Mouse (Mus musculus) liver, postnatal 0 days (tissue): Measurements from ENCODE around the gene Gadd45b. TPM values are rescaled to one million over a fixed set of nuclear protein-coding genes. Genes with fewer than 3 reads are reported as not detected.

Experiments used
- ATAC-seq: fragments of 200-750 bp; cut with Nextera tagmentation; 2 replicates; pipeline ENCODE4 v1.8.0; 2017; ENCODE audit warnings: mild to moderate bottlenecking, moderate library complexity
- DNase-seq: peaks from one replicate; pipeline ENCODE4 v3.0.0-alpha.2; 2016
- H3K27ac ChIP-seq: fragments of 300-500 bp; sonication (generic); 2 replicates; pipeline ENCODE4 v1.5.1; 2014; ENCODE audit warnings: antibody characterized with exemption, moderate library complexity, mild to moderate bottlenecking, low read depth
- H3K27me3 ChIP-seq: fragments of 300-500 bp; sonication (generic); 2 replicates; pipeline ENCODE4 v1.6.1; 2014; ENCODE audit warnings: low read length, control low read depth, mixed read lengths; ENCODE audit not compliant: insufficient read depth
- H3K36me3 ChIP-seq: fragments of 300-500 bp; sonication (generic); replicated peaks from 2 replicates; pipeline ENCODE4 v1.6.1; 2014; ENCODE audit warnings: mild to moderate bottlenecking, control low read depth, low read length, moderate library complexity, mixed read lengths; ENCODE audit not compliant: insufficient read depth
- H3K4me1 ChIP-seq: fragments of 300-500 bp; sonication (generic); 2 replicates; pipeline ENCODE4 v1.6.1; 2014; ENCODE audit warnings: antibody characterized with exemption, mild to moderate bottlenecking, control low read depth; ENCODE audit not compliant: insufficient read depth
- H3K4me2 ChIP-seq: fragments of 300-500 bp; sonication (generic); 2 replicates; pipeline ENCODE4 v1.6.1; 2014; ENCODE audit warnings: low read depth, mild to moderate bottlenecking, low read length, moderate library complexity, mixed read lengths
- H3K4me3 ChIP-seq: fragments of 300-500 bp; sonication (generic); 2 replicates; pipeline ENCODE4 v1.5.1; 2014; ENCODE audit warnings: low read depth, low read length
- H3K9ac ChIP-seq: fragments of 300-500 bp; sonication (generic); replicated peaks from 2 replicates; pipeline ENCODE4 v1.6.1; 2014; ENCODE audit warnings: mild to moderate bottlenecking, moderate library complexity
- H3K9me3 ChIP-seq: fragments of 300-500 bp; sonication (generic); 2 replicates; pipeline ENCODE4 v1.6.1; 2016; ENCODE audit warnings: mild to moderate bottlenecking, control low read depth, low read length, mixed read lengths
- CTCF ChIP-seq: sonication (generic); IDR thresholded peaks from 2 replicates; pipeline ENCODE4 v1.5.1; 2016; ENCODE audit warnings: antibody characterized with exemption, low read depth
- EP300 ChIP-seq: IDR thresholded peaks from 2 replicates; pipeline ENCODE4 v1.6.1; 2016; ENCODE audit warnings: antibody characterized with exemption, low read depth, mild to moderate bottlenecking
- WGBS: fragments of 180-500 bp; shearing (Covaris S2); extraction: QIAGEN DNeasy Blood & Tissue Kit; methylation state at CpG from one replicate; pipeline ENCODE4 v1.1.7; 2014; ENCODE audit not compliant: insufficient replicate concordance; 5-methylcytosine and 5-hydroxymethylcytosine counted together
- polyA plus RNA-seq: library from polyadenylated mRNA; unstranded; fragments of >200 nt; fragmentation: Nextera tagmentation; extraction: Ambion mirVana; gene quantifications from 2 replicates; pipeline ENCODE4 v1.2.1, GENCODE M21; 2015

The Gadd45b gene
- polyA plus RNA-seq, 1 experiment from 2014 or later: 18.7 TPM

DNA sequence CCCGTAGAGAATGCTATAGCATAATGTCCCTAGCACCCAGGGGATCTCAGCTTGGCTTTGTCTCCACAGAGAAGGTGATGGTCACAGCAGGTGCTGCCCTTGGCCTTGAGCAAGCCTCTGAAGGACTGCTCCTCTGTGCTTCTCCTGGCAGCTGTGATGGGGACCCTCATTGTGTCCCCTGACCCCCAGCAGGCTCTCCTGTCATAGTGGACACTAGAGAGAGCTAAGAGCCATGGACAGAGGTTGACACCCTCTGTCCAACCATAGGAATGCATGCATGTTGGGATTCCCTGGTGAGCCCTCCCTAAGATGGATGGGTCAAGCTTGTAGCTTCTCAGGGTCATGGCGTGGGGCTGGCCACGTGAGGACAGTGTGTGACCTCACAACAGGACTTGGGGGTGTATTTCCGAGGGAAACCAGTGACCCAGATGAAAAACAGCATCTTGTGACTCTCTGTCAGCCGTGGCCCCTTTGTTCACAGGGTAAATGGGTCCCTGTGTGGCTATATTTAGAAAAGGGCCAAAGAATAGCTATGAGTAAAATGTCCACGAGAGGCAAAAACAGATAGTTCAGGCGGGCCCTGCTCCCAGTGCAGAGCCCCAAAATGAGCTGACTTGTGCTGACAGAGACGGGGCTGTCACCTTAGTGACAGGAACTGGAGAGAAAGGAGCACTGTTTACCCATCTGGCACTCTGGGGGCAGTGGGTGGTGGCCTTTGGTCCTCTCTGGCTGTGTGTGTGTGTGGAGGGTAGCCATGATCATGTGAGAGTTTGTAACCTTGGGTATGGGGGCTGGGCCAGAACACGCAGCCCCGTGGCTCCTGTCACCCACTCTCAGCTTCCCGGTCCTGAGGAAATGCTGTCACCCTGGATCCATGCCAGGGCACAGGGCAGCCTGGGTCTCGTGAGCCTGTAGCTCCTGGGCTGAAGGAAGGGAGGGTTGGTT is 33.4 kb downstream of the Gadd45b start:
- H3K27ac ChIP-seq: peak overlapping the region; percentile 93
- peak overlapping the region; percentile 38; the same call in 1 of the 2 replicates for H3K9ac ChIP-seq
- ATAC-seq: peak; percentile 51
- peak; percentile 71; the same call in 1 of the 2 replicates for TF ChIP-seq EP300
- no peak for TF ChIP-seq CTCF
- no peak overlapping the region for H3K4me2 ChIP-seq
- H3K27me3 ChIP-seq: no peaks in the 10 kb centered on the region
- H3K4me1 ChIP-seq: peaks cover 39% of the 10 kb centered on the region
- H3K4me3 ChIP-seq: no peak overlapping the region
- H3K9me3 ChIP-seq: no peaks in the 10 kb centered on the region
- no peaks in the 10 kb centered on the region for H3K36me3 ChIP-seq
- DNase-seq: peak; percentile 77
- 34% methylated on average over 12 of the region's 12 CpGs for WGBS

DNA sequence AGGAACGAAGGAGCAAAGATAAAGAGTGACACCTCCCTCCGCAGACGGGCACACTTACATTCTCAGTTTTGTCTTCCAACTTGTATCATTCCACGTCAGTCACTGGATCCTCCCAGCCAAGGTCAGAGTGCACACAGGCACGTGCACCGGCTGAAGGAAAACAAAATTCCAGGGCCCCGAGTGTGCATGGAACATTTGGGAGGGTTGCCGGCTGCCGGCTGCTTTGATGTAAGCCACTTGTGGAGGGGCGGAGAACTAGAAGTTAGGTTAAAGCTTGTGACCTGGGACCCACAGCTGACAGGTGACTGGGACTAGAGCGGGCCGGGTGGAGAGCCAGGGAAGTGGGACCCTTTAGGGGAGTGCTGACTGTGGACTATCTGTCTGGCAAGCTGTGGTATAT is 36.4 kb downstream of the Gadd45b start:
- no peak for DNase-seq
- H3K27ac ChIP-seq: no peak overlapping the region
- H3K27me3 ChIP-seq: no peaks in the 10 kb centered on the region
- 53% methylated on average over 12 of the region's 12 CpGs for WGBS
- H3K4me1 ChIP-seq: peaks cover 26% of the 10 kb centered on the region
- no peak overlapping the region for H3K4me3 ChIP-seq
- no peaks in the 10 kb centered on the region for H3K36me3 ChIP-seq
- H3K4me2 ChIP-seq: no peak overlapping the region
- ATAC-seq: peak; percentile 23; the same call in 1 of the 2 replicates
- TF ChIP-seq CTCF (no peak), EP300 (no peak)
- H3K9ac ChIP-seq: no peak overlapping the region
- H3K9me3 ChIP-seq: no peaks in the 10 kb centered on the region

DNA sequence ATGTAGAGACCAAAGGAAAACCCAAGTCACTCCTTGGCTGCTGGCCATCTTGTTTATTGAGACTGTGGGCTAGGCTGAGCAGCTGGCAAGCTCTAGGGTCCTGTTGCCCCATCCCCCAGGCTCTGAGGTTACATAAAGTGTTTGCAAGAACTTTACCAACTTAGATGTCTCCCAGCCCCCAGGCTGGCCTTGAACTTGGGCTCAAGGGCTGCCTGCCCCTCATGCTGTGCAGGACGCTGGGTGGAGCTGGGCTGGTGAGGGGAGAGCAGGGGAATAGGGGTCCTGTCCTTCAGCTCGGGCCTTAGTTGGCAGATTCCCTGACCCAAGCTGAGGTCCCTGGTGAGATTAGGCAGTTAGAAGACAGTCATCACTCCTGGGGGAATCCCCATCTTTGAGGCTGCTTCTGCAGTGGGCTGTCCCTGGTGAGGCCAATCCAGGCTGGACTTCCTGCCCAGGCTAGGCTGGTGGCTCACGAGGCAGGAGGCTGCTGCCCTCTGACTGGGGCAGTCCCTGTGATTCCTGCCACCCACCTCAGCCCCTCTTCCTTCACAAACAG is 37.3 kb downstream of the Gadd45b start:
- WGBS: 48% methylated on average over 3 of the region's 3 CpGs
- no peak overlapping the region for H3K9ac ChIP-seq
- no peaks in the 10 kb centered on the region for H3K27me3 ChIP-seq
- no peak for ATAC-seq
- no peak overlapping the region for H3K4me3 ChIP-seq
- H3K36me3 ChIP-seq: no peaks in the 10 kb centered on the region
- H3K4me2 ChIP-seq: no peak overlapping the region
- H3K27ac ChIP-seq: no peak overlapping the region
- H3K9me3 ChIP-seq: no peaks in the 10 kb centered on the region
- DNase-seq: no peak
- peaks cover 33% of the 10 kb centered on the region for H3K4me1 ChIP-seq
- TF ChIP-seq CTCF: no peak
- no peak for TF ChIP-seq EP300

DNA sequence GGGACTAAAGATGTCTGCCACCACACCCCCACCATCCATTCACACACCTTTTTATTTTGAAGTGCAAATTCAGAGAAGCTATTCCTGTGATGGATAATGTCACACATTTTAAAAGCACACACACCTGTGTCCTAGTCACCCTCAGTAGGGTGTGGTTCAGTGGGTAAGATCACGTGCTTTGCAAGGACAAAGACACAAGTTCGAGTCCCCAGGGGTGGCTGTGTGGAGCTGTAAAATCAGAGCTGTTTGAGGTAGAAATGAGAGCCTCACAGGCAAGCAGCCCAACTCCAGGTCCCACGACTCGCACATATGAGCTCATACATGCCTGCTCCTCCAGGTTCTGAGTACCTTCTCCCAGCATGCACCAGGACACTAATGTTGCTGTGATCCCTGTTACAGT is 38.2 kb downstream of the Gadd45b start:
- no peak for DNase-seq
- no peak overlapping the region for H3K4me3 ChIP-seq
- H3K4me2 ChIP-seq: no peak overlapping the region
- H3K4me1 ChIP-seq: peaks cover 33% of the 10 kb centered on the region
- whole genome bisulfite sequencing: 70% methylated on average over 4 of the region's 4 CpGs
- no peak overlapping the region for H3K27ac ChIP-seq
- H3K27me3 ChIP-seq: no peaks in the 10 kb centered on the region
- H3K36me3 ChIP-seq: no peaks in the 10 kb centered on the region
- no peak overlapping the region for H3K9ac ChIP-seq
- ATAC-seq: no peak
- TF ChIP-seq CTCF (no peak), EP300 (no peak)
- no peaks in the 10 kb centered on the region for H3K9me3 ChIP-seq

DNA sequence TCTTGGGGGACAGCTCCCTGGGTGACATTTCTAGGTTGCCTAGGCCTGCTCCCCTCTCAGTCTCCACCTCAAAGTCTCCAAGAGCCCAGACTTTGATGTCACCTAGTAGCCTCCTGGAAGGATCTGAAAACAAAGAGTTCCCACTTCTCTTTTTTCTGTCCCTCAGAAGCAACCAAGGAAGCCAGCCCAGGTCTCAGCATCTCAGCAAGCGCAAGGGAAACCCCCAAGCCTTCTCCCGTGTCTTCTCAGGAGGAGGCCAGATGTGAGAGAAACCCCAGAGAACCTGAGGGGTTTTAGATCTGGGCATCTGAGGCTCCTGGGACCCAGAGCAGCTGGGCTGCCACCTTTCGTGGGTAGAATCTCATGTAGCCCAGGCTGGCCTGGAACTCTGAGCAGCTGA is 39.4 kb downstream of the Gadd45b start:
- Histone ChIP-seq H3K4me1 (peaks cover 21% of the 10 kb centered on the region), H3K9ac (no peak overlapping the region), H3K9me3 (no peaks in the 10 kb centered on the region), H3K4me2 (no peak overlapping the region), H3K27me3 (no peaks in the 10 kb centered on the region), H3K27ac (no peak overlapping the region), H3K4me3 (no peak overlapping the region), H3K36me3 (no peaks in the 10 kb centered on the region)
- DNase-seq: no peak
- WGBS: 60% methylated on average over 3 of the region's 3 CpGs
- TF ChIP-seq CTCF (no peak), EP300 (no peak)
- no peak for ATAC-seq

DNA sequence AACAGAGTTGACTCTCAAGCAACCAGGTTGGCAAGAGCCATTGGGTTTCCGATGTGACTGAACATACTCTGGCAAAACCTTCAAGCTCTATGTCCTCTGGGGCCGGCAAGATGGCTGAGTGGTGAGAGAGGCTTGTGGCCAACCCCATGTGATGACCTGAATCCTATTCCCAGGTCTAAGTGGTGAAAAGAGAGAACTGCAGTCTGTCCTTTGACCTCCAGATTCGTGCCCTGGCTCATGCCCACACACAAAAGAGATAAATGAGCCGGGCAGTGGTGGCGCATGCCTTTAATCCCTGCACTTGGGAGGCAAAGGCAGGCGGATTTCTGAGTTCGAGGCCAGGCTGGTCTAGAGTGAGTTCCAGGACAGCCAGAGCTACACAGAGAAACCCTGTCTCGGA is 40.3 kb downstream of the Gadd45b start:
- Histone ChIP-seq H3K4me1 (peaks cover 19% of the 10 kb centered on the region), H3K4me3 (no peak overlapping the region), H3K9me3 (no peaks in the 10 kb centered on the region), H3K27me3 (no peaks in the 10 kb centered on the region), H3K36me3 (no peaks in the 10 kb centered on the region), H3K4me2 (no peak overlapping the region), H3K27ac (no peak overlapping the region), H3K9ac (no peak overlapping the region)
- TF ChIP-seq CTCF (no peak), EP300 (no peak)
- ATAC-seq: no peak
- no peak for DNase-seq
- WGBS: 79% methylated on average over 8 of the region's 8 CpGs
